Mouse (Mus musculus): ENCODE data around the gene Myo3a. TPM values are rescaled to one million over a fixed set of nuclear protein-coding genes. Genes with fewer than 3 reads are reported as not detected.

Gene Myo3a
- polyA plus RNA-seq, 1 experiment from 2014 or later = not detected

DNA sequence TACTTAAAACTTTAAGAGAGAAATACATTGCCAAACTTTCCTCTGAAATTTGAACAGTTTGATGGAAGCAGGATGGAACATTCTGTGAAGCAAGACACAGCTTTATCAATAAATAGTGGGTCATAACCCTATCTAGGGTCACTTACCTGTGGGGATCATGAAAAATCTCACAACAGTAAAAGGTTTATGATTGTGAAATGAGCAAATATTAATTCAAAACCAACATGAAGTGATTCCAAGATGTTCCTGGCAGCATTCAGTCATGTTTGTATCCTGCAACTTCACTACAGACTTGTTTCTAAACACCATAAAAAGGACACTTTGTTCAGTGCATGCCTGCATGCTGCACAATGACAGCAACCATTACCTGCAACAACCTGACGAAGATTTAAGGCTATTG lies 436.4 kb downstream of the Myo3a start:
- no peak for ATAC-seq (ENCODE audit: low FRiP score)
- Histone ChIP-seq H3K9me3 (replicated peaks) (no peaks in the 10 kb centered on the region), H3K4me2 (no peak overlapping the region), H3K4me3 (replicated peaks) (no peak overlapping the region), H3K27ac (replicated peaks) (no peak overlapping the region), H3K36me3 (no peaks in the 10 kb centered on the region; the same call in 1 of the 2 replicates), H3K27me3 (replicated peaks) (no peaks in the 10 kb centered on the region), H3K9ac (replicated peaks) (no peak overlapping the region), H3K4me1 (no peaks in the 10 kb centered on the region)
- 69% methylated on average over 1 of the region's 1 CpGs for WGBS

Small RNAs within 50 kb of the gene (microRNA-seq; reads per million reads assigned to microRNA genes)
- gene Gm23636 (not detected), gene Mir3967 (not detected)

Data from neural tube, embryonic 15.5 days (tissue).